Mouse (Mus musculus) lung, postnatal 0 days (tissue): Measurements from ENCODE around the gene Pdk3. TPM values are rescaled to one million over a fixed set of nuclear protein-coding genes. Genes with fewer than 3 reads are reported as not detected.

Experiments
- ATAC-seq: fragments of 200-750 bp; cut with Nextera tagmentation; 2 replicates; pipeline ENCODE4 v1.8.0; 2017; ENCODE audit warnings: moderate library complexity
- DNase-seq: peaks from one replicate; pipeline ENCODE4 v3.0.0-alpha.2; 2016; ENCODE audit warnings: low spot score
- H3K27ac ChIP-seq: fragments of 300-500 bp; sonication (generic); 2 replicates; pipeline ENCODE4 v1.5.1; 2014; ENCODE audit warnings: antibody characterized with exemption, mild to moderate bottlenecking, low read length, mixed read lengths
- H3K27me3 ChIP-seq: fragments of 300-500 bp; sonication (generic); replicated peaks from 2 replicates; pipeline ENCODE4 v1.6.1; 2014; ENCODE audit warnings: low read length, mixed read lengths; ENCODE audit not compliant: insufficient read depth
- H3K36me3 ChIP-seq: fragments of 300-500 bp; sonication (generic); 2 replicates; pipeline ENCODE4 v1.6.1; 2014; ENCODE audit warnings: low read length, mixed read lengths; ENCODE audit not compliant: insufficient read depth
- H3K4me1 ChIP-seq: fragments of 300-500 bp; sonication (generic); 2 replicates; pipeline ENCODE4 v1.6.1; 2014; ENCODE audit warnings: antibody characterized with exemption, low read depth, low read length, mixed read lengths; ENCODE audit not compliant: insufficient read depth
- H3K4me2 ChIP-seq: fragments of 300-500 bp; sonication (generic); replicated peaks from 2 replicates; pipeline ENCODE4 v1.6.1; 2014; ENCODE audit warnings: low read depth, mild to moderate bottlenecking, low read length, moderate library complexity, mixed read lengths
- H3K4me3 ChIP-seq: fragments of 300-500 bp; sonication (generic); 2 replicates; pipeline ENCODE4 v1.5.1; 2014; ENCODE audit warnings: low read depth, low read length
- H3K9ac ChIP-seq: fragments of 300-500 bp; sonication (generic); replicated peaks from 2 replicates; pipeline ENCODE4 v1.6.1; 2014; ENCODE audit warnings: low read depth, mild to moderate bottlenecking
- H3K9me3 ChIP-seq: fragments of 300-500 bp; sonication (generic); 2 replicates; pipeline ENCODE4 v1.6.1; 2016; ENCODE audit warnings: low read length, mixed read lengths
- CTCF ChIP-seq: IDR thresholded peaks from 2 replicates; pipeline ENCODE4 v1.5.1; 2016; ENCODE audit warnings: antibody characterized with exemption, mild to moderate bottlenecking
- EP300 ChIP-seq: IDR thresholded peaks from 2 replicates; pipeline ENCODE4 v1.6.1; 2016; ENCODE audit warnings: antibody characterized with exemption, mild to moderate bottlenecking, control low read depth
- WGBS: fragments of 180-500 bp; shearing (Covaris S2); extraction: QIAGEN DNeasy Blood & Tissue Kit; methylation state at CpG from one replicate; pipeline ENCODE4 v1.1.7; 2014; 5-methylcytosine and 5-hydroxymethylcytosine counted together
- polyA plus RNA-seq: library from polyadenylated mRNA; unstranded; fragments of >200 nt; fragmentation: Nextera tagmentation; extraction: Ambion mirVana; gene quantifications from 2 replicates; pipeline ENCODE4 v1.2.1, GENCODE M21; 2015

Pdk3 gene
- polyA plus RNA-seq, 1 experiment from 2014 or later: 30.1 TPM

DNA sequence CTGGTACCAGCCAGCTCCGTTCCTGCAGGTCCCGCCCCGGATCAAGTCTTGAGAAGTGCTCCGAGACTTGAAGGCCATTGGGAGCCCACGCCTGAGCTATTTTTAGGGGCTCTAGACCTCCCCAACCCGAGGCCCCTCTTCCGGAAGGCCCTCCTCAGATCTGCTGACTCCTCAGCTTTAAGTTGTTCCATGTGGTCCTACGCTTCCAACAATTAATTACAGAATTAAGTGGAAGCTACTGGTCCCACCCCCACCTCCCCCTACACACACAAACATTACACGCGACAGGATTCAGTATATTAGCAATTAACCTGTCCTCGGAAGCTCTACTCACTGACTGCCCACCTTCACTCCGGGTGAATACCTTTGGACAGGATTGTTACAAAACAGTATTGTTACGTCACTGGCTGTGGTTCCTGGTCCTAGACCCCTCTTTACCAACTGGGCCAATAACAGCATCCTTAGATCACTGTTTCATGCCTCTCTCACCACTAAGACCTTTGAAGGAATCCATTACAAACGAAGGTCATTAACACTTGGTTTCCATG is 410 bp upstream of the Pdk3 start:
- H3K4me2 ChIP-seq: peak overlapping the region; percentile 60
- no peaks in the 10 kb centered on the region for H3K36me3 ChIP-seq
- peak; percentile 0; the same call in 1 of the 2 replicates for ATAC-seq
- TF ChIP-seq EP300 (no peak), CTCF (no peak)
- peak; percentile 6 for DNase-seq
- peak overlapping the region; percentile 53 for H3K4me3 ChIP-seq
- no peak overlapping the region for H3K27ac ChIP-seq
- 31% methylated on average over 12 of the region's 14 CpGs for WGBS
- H3K4me1 ChIP-seq: no peaks in the 10 kb centered on the region
- no peaks in the 10 kb centered on the region for H3K9me3 ChIP-seq
- no peaks in the 10 kb centered on the region for H3K27me3 ChIP-seq
- H3K9ac ChIP-seq: no peak overlapping the region

GRCm38 (mm10) chrX:93825787-93826186 is 6.2 kb downstream of the Pdk3 start:
- Histone ChIP-seq H3K9ac (no peak overlapping the region), H3K36me3 (no peaks in the 10 kb centered on the region), H3K4me1 (no peaks in the 10 kb centered on the region), H3K27me3 (no peaks in the 10 kb centered on the region), H3K9me3 (no peaks in the 10 kb centered on the region), H3K27ac (no peak overlapping the region), H3K4me3 (no peak overlapping the region), H3K4me2 (no peak overlapping the region)
- TF ChIP-seq EP300 (no peak), CTCF (no peak)
- DNase-seq: no peak
- ATAC-seq: peak; percentile 57
- WGBS: 19% methylated on average over 2 of the region's 2 CpGs

GRCm38 (mm10) chrX:93808040-93808439 is 24.0 kb downstream of the Pdk3 start:
- H3K36me3 ChIP-seq: no peaks in the 10 kb centered on the region
- H3K9ac ChIP-seq: no peak overlapping the region
- H3K4me2 ChIP-seq: no peak overlapping the region
- H3K9me3 ChIP-seq: no peaks in the 10 kb centered on the region
- no peak overlapping the region for H3K4me3 ChIP-seq
- ATAC-seq (no peak), DNase-seq (peak; percentile 21)
- WGBS: 94% methylated on average over 1 of the region's 1 CpGs
- no peaks in the 10 kb centered on the region for H3K27me3 ChIP-seq
- H3K4me1 ChIP-seq: no peaks in the 10 kb centered on the region
- TF ChIP-seq CTCF (peak; percentile 48), EP300 (no peak)
- no peak overlapping the region for H3K27ac ChIP-seq

DNA sequence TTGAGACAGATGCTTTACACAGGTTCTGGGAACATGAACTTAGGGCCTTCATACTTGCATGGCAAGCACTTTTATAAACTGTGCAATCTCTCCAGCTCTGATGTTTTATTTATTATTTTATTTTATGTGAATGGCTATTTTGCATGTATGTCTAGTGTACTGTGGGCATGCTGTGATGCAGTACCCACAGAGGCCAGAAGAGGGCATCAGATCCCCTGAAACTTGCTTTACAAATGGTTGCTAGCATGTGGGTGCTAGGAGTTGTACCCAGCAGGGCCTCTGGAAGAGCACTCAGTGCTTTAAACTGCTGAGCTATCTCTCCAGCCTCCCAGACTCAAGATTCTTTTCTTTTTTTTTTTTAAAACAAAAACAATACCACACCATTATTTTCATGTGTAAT is 38.8 kb downstream of the Pdk3 start:
- Histone ChIP-seq H3K36me3 (no peaks in the 10 kb centered on the region), H3K9ac (no peak overlapping the region), H3K27me3 (no peaks in the 10 kb centered on the region), H3K9me3 (no peaks in the 10 kb centered on the region), H3K4me1 (no peaks in the 10 kb centered on the region), H3K4me2 (no peak overlapping the region), H3K27ac (no peak overlapping the region), H3K4me3 (no peak overlapping the region)
- DNase-seq: peak; percentile 5
- ATAC-seq: no peak
- TF ChIP-seq CTCF (peak; percentile 69), EP300 (no peak)

- Histone ChIP-seq H3K9ac (no peak overlapping the region), H3K27me3 (no peaks in the 10 kb centered on the region), H3K4me1 (no peaks in the 10 kb centered on the region), H3K27ac (no peak overlapping the region), H3K9me3 (no peaks in the 10 kb centered on the region), H3K4me3 (no peak overlapping the region), H3K36me3 (no peaks in the 10 kb centered on the region), H3K4me2 (no peak overlapping the region)
- WGBS: 76% methylated on average over 1 of the region's 1 CpGs
- TF ChIP-seq EP300 (no peak), CTCF (no peak)
- no peak for ATAC-seq
- DNase-seq: no peak
These were observed 42.4 kb downstream of the Pdk3 start for GRCm38 (mm10) chrX:93789562-93789961.

- H3K4me2 ChIP-seq: no peak overlapping the region
- H3K9me3 ChIP-seq: no peaks in the 10 kb centered on the region
- H3K27me3 ChIP-seq: no peaks in the 10 kb centered on the region
- H3K4me1 ChIP-seq: no peaks in the 10 kb centered on the region
- H3K9ac ChIP-seq: no peak overlapping the region
- H3K27ac ChIP-seq: no peak overlapping the region
- DNase-seq (no peak), ATAC-seq (no peak)
- WGBS: 61% methylated on average over 3 of the region's 3 CpGs
- no peak for TF ChIP-seq CTCF
- no peak for TF ChIP-seq EP300
- H3K36me3 ChIP-seq: no peaks in the 10 kb centered on the region
- H3K4me3 ChIP-seq: no peak overlapping the region
These were observed 71.2 kb downstream of the Pdk3 start for GRCm38 (mm10) chrX:93760770-93761169.
